Mouse (Mus musculus) ZHBTc4 (cell line): ENCODE data around the gene Mylk.
"Not testable (repeated sequence)": the region's sequence is repeated elsewhere in the genome, so short reads cannot be mapped to it uniquely, and the experiment has no call there.

ENCODE experiments used
- DNase-seq: peaks from one replicate; pipeline ENCODE4 v3.0.0-alpha.2; 2011; ENCODE audit warnings: low read depth, low spot score

The Mylk gene

DNA sequence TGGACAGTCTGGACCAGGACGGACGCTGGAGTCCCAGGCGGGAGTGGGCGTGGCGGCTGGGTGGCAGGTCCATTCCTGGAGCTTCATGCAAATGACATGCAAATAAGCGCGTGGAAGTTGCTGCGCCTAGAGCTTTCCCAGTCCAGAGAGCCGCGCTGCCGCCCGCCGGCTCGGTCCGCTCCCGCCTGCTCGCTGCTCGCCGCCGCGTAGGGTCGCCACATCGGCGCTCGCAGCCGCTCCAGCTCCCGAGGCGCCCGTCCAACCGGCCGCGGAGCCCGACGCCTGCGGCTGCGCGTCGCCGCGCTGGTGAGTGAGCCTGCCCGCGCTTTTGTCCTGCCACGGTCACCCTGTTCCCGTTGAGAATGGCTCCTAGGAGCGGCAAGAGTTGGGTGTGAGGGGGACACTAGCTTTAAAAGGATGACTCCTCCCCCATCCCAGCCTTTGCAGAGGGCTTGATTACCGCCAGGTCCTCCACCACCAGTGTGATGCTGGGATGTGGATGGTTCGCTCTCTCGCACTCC lies at the start of gene Mylk:
Gene Mylk (plus strand): TSS at position 146 of the 521 bp plus-strand sequence.
- DNase-seq, result peak; percentile 87

DNA sequence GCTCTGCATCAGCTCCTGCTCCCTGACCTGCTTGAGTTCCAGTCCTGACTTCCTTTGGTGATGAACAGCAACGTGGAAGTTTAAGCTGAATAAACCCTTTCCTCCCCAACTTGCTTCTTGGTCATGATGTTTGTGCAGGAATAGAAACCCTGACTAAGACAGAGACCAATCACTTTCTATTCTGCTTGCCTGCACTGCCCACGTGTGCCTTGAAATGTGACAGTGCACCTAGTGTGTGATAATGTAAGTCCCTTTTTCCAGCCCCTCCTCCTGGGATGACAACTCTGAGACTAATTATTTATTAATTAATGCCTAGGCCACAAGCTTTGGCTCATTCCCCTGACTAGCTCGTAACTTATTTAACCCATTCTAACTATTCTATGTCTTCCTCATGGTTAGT lies 46.3 kb upstream of the Mylk start:
- DNase-seq, result not testable (repeated sequence)

- peak; percentile 82 for DNase-seq
These were observed 44.7 kb upstream of the Mylk start for GRCm38 (mm10) chr16:34700165-34700827.

- DNase-seq, result no peak
These were observed 44.2 kb upstream of the Mylk start for GRCm38 (mm10) chr16:34700828-34701216.

GRCm38 (mm10) chr16:34706019-34706418 lies 39.0 kb upstream of the Mylk start:
- DNase-seq, result no peak

DNA sequence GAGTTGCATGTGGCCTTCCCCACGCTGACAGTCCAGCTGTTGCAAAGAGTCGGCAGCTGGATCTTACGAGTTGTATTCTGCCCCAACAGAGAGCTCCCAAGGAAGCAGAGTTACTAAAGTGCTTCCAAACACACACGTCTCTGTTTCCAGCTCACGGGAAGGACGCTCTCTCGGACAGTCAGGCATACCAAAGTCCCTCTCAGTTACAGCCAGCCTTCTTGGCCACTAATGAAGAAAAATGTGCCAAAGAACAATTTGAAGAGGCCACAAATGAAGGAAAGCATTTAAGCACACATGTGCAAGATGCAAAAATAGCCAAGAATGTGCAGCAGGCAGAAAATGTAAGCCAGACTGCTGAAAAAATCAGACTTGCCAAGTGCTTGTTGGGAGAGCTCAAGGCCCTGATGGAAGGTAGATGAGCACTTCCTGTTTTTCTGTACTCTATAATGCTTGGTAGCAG lies 38.5 kb upstream of the Mylk start:
- no peak for DNase-seq

DNA sequence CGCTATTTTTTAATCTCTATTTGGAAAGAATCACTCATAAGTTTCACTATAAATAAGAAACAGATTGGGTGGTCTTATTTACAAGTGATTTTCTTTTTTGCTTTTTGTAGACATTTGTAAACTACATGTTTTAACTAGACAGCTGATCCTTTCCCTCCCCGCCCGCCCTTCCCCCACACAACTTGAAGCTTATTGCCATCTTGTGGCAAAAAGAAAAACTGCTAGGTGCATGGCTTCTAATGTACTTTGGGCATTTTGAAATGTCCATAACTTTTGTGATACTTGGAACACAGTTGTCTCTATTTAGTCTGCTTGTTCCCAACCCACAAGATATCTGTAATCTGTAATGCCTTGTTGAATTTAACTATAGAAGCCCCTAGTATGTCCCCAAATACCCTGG lies 33.5 kb upstream of the Mylk start:
- peak; percentile 34 for DNase-seq

DNA sequence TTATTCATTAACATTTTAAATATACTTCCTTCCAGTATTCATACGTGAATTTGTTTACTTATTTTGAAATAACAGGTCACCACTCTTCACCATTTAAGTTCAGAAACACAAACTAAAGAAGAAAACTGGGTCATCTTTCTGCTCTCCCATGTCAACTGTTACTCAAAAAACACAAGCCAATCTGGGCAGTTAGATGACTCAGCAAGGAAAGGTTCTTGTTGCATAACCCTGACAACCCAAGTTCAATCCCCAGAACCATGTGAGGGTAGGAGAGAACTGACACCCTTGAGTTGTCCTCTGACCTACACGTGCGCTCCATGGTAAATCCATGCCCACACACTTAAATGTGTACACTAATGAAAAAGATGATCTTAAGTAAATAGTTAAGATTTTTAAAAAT lies 19.9 kb upstream of the Mylk start:
- DNase-seq, result no peak

DNA sequence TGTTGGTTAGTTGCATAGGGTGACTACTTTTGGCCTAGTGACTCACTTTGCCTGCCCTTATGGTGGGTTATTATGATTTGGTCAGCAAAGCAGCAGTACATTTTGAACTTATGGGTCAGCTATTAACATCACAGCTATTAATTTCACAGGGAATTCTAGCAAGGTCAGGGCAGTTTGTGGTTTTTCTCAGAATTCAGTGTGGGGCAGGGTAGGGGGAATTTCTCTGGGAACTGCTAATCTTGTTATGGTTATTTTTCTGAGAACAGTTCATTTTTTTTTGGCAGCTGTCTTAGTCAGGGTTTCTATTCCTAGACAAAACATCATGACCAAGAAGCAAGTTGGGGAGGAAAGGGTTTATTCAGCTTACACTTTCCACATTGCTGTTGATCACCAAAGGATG lies 16.4 kb upstream of the Mylk start:
- DNase-seq, result not testable (repeated sequence)

GRCm38 (mm10) chr16:34729371-34729770 lies 15.6 kb upstream of the Mylk start:
- no peak for DNase-seq

- no peak for DNase-seq
These were observed 6.3 kb upstream of the Mylk start for GRCm38 (mm10) chr16:34738656-34739233.

DNA sequence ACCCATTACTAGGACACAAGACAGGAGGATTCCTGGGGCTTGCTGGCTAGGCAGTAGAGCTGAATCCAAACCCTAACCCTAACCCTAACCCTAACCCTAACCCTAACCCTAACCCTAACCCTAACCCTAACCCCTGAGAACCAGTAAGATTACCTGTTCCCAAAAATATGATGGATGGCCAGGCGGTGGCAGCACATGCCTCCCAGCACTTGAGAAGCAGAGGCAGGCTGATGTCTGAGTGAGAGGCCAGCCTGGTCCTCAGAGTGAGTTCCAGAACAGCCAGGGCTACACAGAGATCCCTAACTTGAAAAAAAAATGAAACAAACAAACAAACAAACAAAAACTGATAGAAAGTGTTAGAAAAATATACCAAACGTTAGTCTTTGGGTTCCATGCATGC lies 2.1 kb upstream of the Mylk start:
- peak; percentile 28 for DNase-seq

GRCm38 (mm10) chr16:34748081-34748720 lies 3.2 kb downstream of the Mylk start:
- peak; percentile 39 for DNase-seq

DNA sequence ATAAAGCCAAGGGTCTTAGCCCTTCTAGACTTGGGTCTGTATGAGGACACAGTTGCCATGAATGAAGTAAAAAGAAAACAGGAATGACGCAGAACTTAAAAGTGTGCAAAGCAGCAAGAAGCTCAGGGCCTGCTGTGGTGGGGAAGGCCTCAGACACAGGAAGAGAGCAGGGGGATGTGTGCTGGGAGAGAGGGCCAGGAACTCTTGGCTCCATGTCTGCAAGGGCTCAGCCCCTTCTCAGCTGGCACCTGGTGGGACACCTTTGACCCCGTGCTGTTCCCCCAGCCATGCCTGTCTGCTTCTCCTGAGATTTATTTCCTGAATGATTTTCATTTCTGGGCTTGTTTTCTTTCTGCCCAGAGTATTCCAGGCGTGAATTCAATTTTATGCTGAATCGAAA lies 4.5 kb downstream of the Mylk start:
- no peak for DNase-seq

DNA sequence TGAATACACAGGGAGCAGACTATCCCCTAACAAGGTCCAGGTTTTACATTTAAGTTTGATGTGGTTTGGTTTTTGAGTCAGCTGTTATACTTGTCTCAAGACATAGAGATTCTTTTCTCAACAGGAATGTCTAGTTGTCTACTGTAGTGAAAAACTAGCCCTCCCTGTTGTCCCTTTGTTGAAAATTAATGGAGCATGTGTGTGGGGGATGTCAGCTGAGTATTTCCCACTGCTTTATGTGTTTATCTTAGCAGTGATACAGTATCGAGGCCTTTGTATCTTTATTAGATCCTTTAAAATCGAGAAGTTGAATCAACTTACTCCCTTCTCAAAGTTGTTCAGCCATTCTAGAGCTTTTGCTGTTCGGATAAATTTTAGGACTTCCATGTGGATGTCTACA lies 7.0 kb downstream of the Mylk start:
- no peak for DNase-seq

DNA sequence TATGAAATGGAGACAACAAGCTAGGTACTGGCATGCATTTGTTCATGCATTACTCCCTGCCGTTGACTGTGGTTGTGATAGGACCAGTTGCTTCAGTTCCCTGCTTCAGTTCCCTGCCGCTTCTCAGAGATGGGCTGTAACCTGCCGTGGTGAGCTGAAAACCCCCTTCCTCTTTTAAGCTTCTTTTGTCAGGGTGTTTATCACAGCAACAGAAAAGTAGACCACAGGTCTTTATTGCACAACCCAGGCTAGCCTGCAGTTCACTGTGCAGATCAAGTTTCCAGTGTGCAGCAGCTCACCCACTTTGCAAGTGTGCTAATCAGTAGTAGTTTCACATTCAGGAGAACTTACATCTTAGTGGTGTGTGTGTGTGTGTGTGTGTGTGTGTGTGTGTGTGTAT lies 8.0 kb downstream of the Mylk start:
- DNase-seq, result no peak

DNA sequence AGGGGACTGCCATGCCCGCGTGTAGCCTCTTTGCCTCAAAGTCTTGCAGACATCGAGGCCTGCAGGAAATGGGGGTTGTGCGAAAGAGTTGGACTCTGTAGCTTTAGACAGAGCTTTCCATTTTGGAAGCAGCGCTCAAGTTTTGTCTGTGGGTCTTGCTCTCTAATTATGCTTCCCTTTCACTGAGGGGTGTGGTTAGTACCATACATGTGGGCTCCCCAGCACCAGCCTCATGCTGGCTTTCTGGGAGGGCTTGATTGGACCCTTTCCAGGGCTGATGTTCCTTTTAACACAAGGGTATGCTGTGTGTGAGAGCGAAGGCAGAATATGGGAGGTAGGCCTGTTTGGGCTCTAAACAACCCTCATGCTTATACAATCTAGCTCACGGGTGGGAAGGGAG lies 12.0 kb downstream of the Mylk start:
- no peak for DNase-seq

DNA sequence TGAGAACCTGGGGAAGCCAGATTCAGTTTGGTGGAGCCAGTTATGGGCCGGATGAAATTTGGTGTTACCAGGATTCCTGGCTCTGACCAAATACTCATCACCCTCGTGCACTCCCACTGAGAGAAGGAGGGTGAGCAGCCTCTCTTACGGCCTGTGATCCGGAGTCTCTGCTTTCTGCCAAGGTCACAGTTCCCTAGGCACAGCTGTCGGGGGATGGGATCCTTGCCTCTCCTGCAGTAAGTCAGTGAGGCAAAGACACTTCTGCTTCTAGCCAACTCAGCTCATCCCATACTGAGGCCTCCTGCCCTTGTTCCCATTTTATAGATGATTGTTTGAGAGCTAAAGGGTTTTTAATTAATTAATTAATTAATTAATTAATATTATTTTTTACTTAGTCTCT lies 13.2 kb downstream of the Mylk start:
- no peak for DNase-seq

GRCm38 (mm10) chr16:34763959-34764591 lies 19.1 kb downstream of the Mylk start:
- peak; percentile 10 for DNase-seq

- DNase-seq, result no peak
These were observed 20.7 kb downstream of the Mylk start for GRCm38 (mm10) chr16:34765666-34766065.

GRCm38 (mm10) chr16:34766193-34766592 lies 21.2 kb downstream of the Mylk start:
- no peak for DNase-seq

DNA sequence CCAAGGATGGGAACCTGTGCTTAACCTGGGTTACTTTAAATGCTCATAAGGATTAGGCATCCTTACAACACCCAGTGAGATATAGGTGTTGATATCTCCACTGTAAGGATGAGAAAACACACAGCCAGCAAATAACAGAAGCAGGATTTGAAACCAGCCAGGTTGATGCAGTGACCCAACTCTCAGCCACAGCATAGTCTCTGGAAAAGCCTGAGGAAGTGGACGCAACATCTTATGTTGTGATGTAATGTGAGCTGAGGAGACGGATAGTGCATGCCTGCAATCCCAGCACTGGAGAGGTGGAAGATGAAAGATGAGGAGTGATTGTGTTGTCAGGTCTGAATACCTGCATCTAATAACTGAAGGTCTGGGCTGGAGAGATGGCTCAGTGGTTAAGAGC lies 22.4 kb downstream of the Mylk start:
- no peak for DNase-seq
